Mouse (Mus musculus) thymus, adult 2 months (tissue): ENCODE data around the gene Zc3h10. TPM values are rescaled to one million over a fixed set of nuclear protein-coding genes. Genes with fewer than 3 reads are reported as not detected.
A peak's percentile ranks its signal among the peaks of the same experiment; 100 is the strongest.

ENCODE experiments used
- DNase-seq: peaks from one replicate; pipeline ENCODE4 v3.0.0; 2021
- H3K27ac ChIP-seq: fragments of 200-500 bp; 2 replicates; pipeline ENCODE4 v1.5.1; 2012; ENCODE audit warnings: low read length, control low read depth; ENCODE audit not compliant: control insufficient read depth, insufficient read depth
- H3K27me3 ChIP-seq: fragments of 200-500 bp; 2 replicates; pipeline ENCODE4 v1.6.1; 2012; ENCODE audit warnings: mild to moderate bottlenecking, low read length, moderate library complexity, mixed read lengths; ENCODE audit not compliant: control insufficient read depth, insufficient read depth
- H3K36me3 ChIP-seq: fragments of 200-500 bp; 2 replicates; pipeline ENCODE4 v1.6.1; 2012; ENCODE audit warnings: mild to moderate bottlenecking, low read length, moderate library complexity; ENCODE audit not compliant: control insufficient read depth, insufficient read depth
- H3K4me1 ChIP-seq: fragments of 200-500 bp; replicated peaks from 2 replicates; pipeline ENCODE4 v1.6.1; 2012; ENCODE audit warnings: low read length; ENCODE audit not compliant: control insufficient read depth, insufficient read depth
- H3K4me3 ChIP-seq: fragments of 200-500 bp; 2 replicates; pipeline ENCODE4 v1.5.1; 2012; ENCODE audit warnings: mild to moderate bottlenecking, low read length, control low read depth, moderate library complexity; ENCODE audit not compliant: control insufficient read depth, insufficient read depth
- CTCF ChIP-seq: fragments of 200-500 bp; IDR thresholded peaks from 2 replicates; pipeline ENCODE4 v1.5.1; 2012; ENCODE audit warnings: mild to moderate bottlenecking, control low read depth, low read length, moderate library complexity, borderline replicate concordance; ENCODE audit not compliant: control insufficient read depth, poor library complexity, insufficient read depth; ENCODE audit errors: extremely low read depth
- POLR2A ChIP-seq: fragments of 200-500 bp; IDR thresholded peaks from 2 replicates; pipeline ENCODE4 v1.6.1; 2012; ENCODE audit warnings: mild to moderate bottlenecking, low read length, control low read depth, moderate library complexity; ENCODE audit not compliant: control insufficient read depth, poor library complexity, insufficient read depth; ENCODE audit errors: extremely low read depth
- WGBS: fragments of 180-500 bp; shearing (Covaris S2); methylation state at CpG from one replicate; pipeline ENCODE4 v1.1.7; 2018; 5-methylcytosine and 5-hydroxymethylcytosine counted together
- polyA plus RNA-seq: library from polyadenylated mRNA; depleted of rRNA; stranded (reverse); fragments of >200 nt; gene quantifications from 2 replicates; pipeline ENCODE4 v1.2.3, GENCODE M21; 2012

The Zc3h10 gene
- polyA plus RNA-seq, 1 experiment: 25.6 TPM

DNA sequence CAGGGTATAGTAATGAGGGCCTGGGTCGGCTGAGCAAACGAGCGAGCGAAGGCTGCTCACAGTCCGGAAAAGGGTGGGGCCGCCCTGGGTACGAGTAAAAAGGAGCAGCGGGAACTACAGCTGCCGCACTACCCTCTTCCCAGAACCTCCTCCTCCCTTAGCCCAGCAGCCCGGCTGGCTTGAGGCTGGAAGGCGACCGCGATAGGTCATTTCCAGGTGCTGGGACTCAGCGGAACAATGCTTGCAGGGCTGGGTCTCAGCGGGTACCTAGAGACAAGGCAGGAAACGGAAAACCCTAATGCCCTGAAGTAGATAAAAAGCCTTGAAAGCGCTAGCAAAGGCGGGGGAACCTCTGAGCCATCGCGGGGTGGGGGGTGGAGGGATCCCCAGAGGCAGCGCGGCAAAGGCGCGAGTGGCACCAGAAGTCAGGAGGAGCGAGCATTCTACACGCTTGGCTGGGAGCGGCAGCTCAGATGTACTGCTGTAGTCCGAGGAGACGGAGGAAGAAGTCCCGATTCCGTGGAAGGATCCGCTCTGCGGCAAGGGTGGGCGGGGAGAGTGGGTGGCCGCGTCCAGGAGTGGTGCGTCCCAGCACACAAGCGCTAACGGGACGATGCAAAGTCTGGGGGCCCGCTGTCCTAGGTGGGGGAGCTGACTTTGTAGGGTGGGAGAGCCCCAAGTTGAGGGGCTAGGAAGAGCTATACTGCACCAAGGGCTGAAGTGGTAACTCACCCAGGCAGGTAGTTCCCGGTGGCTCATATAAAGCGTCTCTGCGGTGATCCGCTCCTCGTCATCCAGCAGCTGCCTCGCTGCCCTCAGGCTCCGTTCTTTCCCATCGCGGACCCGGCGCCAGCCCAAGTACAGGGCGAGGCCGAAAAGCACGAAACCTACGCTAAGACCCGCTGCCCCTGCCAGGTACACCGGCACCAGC lies 22.6 kb downstream of the Zc3h10 start:
- Histone ChIP-seq H3K4me3 (peak overlapping the region; percentile 90), H3K27me3 (no peaks in the 10 kb centered on the region), H3K36me3 (peaks cover 7% of the 10 kb centered on the region), H3K27ac (peak overlapping the region; percentile 80), H3K4me1 (peaks cover 8% of the 10 kb centered on the region; the same call in 1 of the 2 replicates)
- TF ChIP-seq POLR2A (peak; percentile 17; the same call in 1 of the 2 replicates), CTCF (0 out of 2 replicates have a peak, but pooled peaks have one; percentile 30)
- under 1% methylated on average over 58 of the region's 58 CpGs for WGBS
- DNase-seq: peak; percentile 74

- peak overlapping the region; percentile 80 for H3K27ac ChIP-seq
- H3K4me1 ChIP-seq: peaks cover 8% of the 10 kb centered on the region; the same call in 1 of the 2 replicates
- TF ChIP-seq POLR2A: 0 out of 2 replicates have a peak, but pooled peaks have one; percentile 34
- TF ChIP-seq CTCF: no peak
- WGBS: 16% methylated on average over 11 of the region's 11 CpGs
- DNase-seq: peak; percentile 47
- peaks cover 12% of the 10 kb centered on the region for H3K36me3 ChIP-seq
- H3K27me3 ChIP-seq: no peaks in the 10 kb centered on the region
- peak overlapping the region; percentile 90 for H3K4me3 ChIP-seq
Measured at GRCm38 (mm10) chr10:128524111-128524731, 23.4 kb downstream of the Zc3h10 start.

- H3K27ac ChIP-seq: no peak overlapping the region
- no peak overlapping the region for H3K4me3 ChIP-seq
- no peak for DNase-seq
- H3K36me3 ChIP-seq: peaks cover 20% of the 10 kb centered on the region
- TF ChIP-seq CTCF: no peak
- TF ChIP-seq POLR2A: no peak
- WGBS: 88% methylated on average over 6 of the region's 6 CpGs
- H3K4me1 ChIP-seq: peaks cover 8% of the 10 kb centered on the region; the same call in 1 of the 2 replicates
- no peaks in the 10 kb centered on the region for H3K27me3 ChIP-seq
Measured at GRCm38 (mm10) chr10:128522351-128522750, 25.2 kb downstream of the Zc3h10 start.

- Histone ChIP-seq H3K27me3 (no peaks in the 10 kb centered on the region), H3K4me1 (peaks cover 8% of the 10 kb centered on the region; the same call in 1 of the 2 replicates), H3K4me3 (no peak overlapping the region), H3K27ac (no peak overlapping the region), H3K36me3 (peaks cover 33% of the 10 kb centered on the region)
- WGBS: 97% methylated on average over 16 of the region's 16 CpGs
- DNase-seq: no peak
- TF ChIP-seq CTCF (no peak), POLR2A (no peak)
Measured at GRCm38 (mm10) chr10:128520591-128520990, 27.0 kb downstream of the Zc3h10 start.

- WGBS: 93% methylated on average over 7 of the region's 7 CpGs
- H3K4me1 ChIP-seq: peaks cover 1% of the 10 kb centered on the region; the same call in 1 of the 2 replicates
- no peak overlapping the region for H3K4me3 ChIP-seq
- DNase-seq: peak; percentile 56
- no peak overlapping the region for H3K27ac ChIP-seq
- H3K27me3 ChIP-seq: no peaks in the 10 kb centered on the region
- TF ChIP-seq CTCF: peak; percentile 68; the same call in 1 of the 2 replicates
- no peak for TF ChIP-seq POLR2A
- H3K36me3 ChIP-seq: peaks cover 44% of the 10 kb centered on the region
Measured at GRCm38 (mm10) chr10:128518833-128519232, 28.7 kb downstream of the Zc3h10 start.

DNA sequence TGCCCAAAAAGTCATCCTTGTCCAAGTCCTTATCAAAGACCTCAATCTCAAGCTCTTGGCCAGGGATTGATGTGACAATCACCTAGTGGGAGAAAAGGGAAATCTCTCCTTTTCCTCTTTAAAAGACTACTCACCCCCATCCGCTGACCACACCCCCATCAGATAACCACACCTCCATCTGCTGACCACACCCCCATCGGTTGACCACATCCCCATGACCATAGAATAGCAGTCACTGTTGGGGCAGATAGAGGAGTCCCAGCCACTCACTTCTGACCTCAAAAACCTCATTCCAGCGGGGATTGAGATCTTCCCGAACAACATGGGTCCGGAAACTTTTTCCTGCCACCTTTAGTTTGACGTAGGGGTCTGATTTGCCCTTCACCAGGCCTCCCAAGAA lies 30.9 kb downstream of the Zc3h10 start:
- whole genome bisulfite sequencing: 74% methylated on average over 6 of the region's 6 CpGs
- H3K27me3 ChIP-seq: no peaks in the 10 kb centered on the region
- H3K4me3 ChIP-seq: no peak overlapping the region
- DNase-seq: no peak
- no peaks in the 10 kb centered on the region for H3K4me1 ChIP-seq
- H3K27ac ChIP-seq: no peak overlapping the region
- H3K36me3 ChIP-seq: peaks cover 48% of the 10 kb centered on the region
- TF ChIP-seq POLR2A (no peak), CTCF (no peak)
